Mouse (Mus musculus) cerebellum, postnatal 25 days (tissue): ENCODE data around the gene Cyfip2.

Experiments
- DNase-seq, 2 experiments: peaks; one replicate each; pipeline ENCODE4 v3.0.0; 2021; ENCODE audit warnings: mixed read lengths in 2 of 2

Gene Cyfip2

GRCm38 (mm10) chr11:46275302-46275701 is 37.4 kb downstream of the Cyfip2 start:
- DNase-seq = peak; percentile 82 to 90

GRCm38 (mm10) chr11:46273969-46274368 is 38.7 kb downstream of the Cyfip2 start:
- DNase-seq = no peak

GRCm38 (mm10) chr11:46272058-46272681 is 40.5 kb downstream of the Cyfip2 start:
- DNase-seq = no peak

- no peak for DNase-seq
These were observed 42.8 kb downstream of the Cyfip2 start for GRCm38 (mm10) chr11:46269893-46270292.

GRCm38 (mm10) chr11:46269391-46269790 is 43.3 kb downstream of the Cyfip2 start:
- DNase-seq = no peak

- peak; percentile 81 to 86 for DNase-seq
These were observed 43.7 kb downstream of the Cyfip2 start for GRCm38 (mm10) chr11:46268991-46269390.

- DNase-seq = no peak
These were observed 47.5 kb downstream of the Cyfip2 start for GRCm38 (mm10) chr11:46265031-46265786.

- DNase-seq = no peak
These were observed 48.1 kb downstream of the Cyfip2 start for GRCm38 (mm10) chr11:46264584-46264983.

GRCm38 (mm10) chr11:46263291-46263690 is 49.4 kb downstream of the Cyfip2 start:
- no peak for DNase-seq

- no peak for DNase-seq
These were observed 49.8 kb downstream of the Cyfip2 start for GRCm38 (mm10) chr11:46262854-46263253.

- DNase-seq = no peak
These were observed 53.9 kb downstream of the Cyfip2 start for GRCm38 (mm10) chr11:46258749-46259148.

- DNase-seq = peak; percentile 37 to 64
These were observed 54.5 kb downstream of the Cyfip2 start for GRCm38 (mm10) chr11:46258207-46258606.

GRCm38 (mm10) chr11:46255291-46255690 is 57.4 kb downstream of the Cyfip2 start:
- DNase-seq = no peak

- peak; percentile 79 to 85 for DNase-seq
These were observed 60.7 kb downstream of the Cyfip2 start for GRCm38 (mm10) chr11:46251994-46252393.

- DNase-seq = no peak
These were observed 64.3 kb downstream of the Cyfip2 start for GRCm38 (mm10) chr11:46248352-46248751.

GRCm38 (mm10) chr11:46246393-46246792 is 66.3 kb downstream of the Cyfip2 start:
- DNase-seq = no peak

GRCm38 (mm10) chr11:46245926-46246325 is 66.7 kb downstream of the Cyfip2 start:
- no peak for DNase-seq

GRCm38 (mm10) chr11:46244731-46245604 is 67.7 kb downstream of the Cyfip2 start:
- no peak for DNase-seq

- DNase-seq = no peak
These were observed 70.7 kb downstream of the Cyfip2 start for GRCm38 (mm10) chr11:46241985-46242384.

- DNase-seq = no peak
These were observed 71.4 kb downstream of the Cyfip2 start for GRCm38 (mm10) chr11:46241150-46241673.

- DNase-seq = peak; percentile 71 to 87
These were observed 75.7 kb downstream of the Cyfip2 start for GRCm38 (mm10) chr11:46236976-46237375.

- DNase-seq = no peak
These were observed 77.3 kb downstream of the Cyfip2 start, which contains the start of gene Fndc9 for GRCm38 (mm10) chr11:46235334-46235733. Gene Fndc9, plus strand, starts transcription at chr11:46235531.

GRCm38 (mm10) chr11:46233966-46234365 is 78.7 kb downstream of the Cyfip2 start:
- DNase-seq = no peak
